Mouse (Mus musculus): ENCODE data around the gene Plcd3. TPM values are rescaled to one million over a fixed set of nuclear protein-coding genes. Genes with fewer than 3 reads are reported as not detected.

The Plcd3 gene
- total RNA-seq (2023), result 1 to 10 TPM in 1 of 2 experiments, under 1 TPM in 1; 0.99 to 2.3 TPM

GRCm38 (mm10) chr11:103101481-103101865 is at the start of gene Plcd3, which contains the start of gene Acbd4:
Gene Plcd3, minus strand, starts transcription at chr11:103101658.
Gene Acbd4, plus strand, starts transcription at chr11:103101682.

GRCm38 (mm10) chr11:103131701-103132575 is 30.5 kb upstream of the Plcd3 start, which contains the start of gene Hexim2:
Gene Hexim2, plus strand, starts transcription at chr11:103132429.

GRCm38 (mm10) chr11:103116008-103116818 is 14.8 kb upstream of the Plcd3 start, which contains the start of gene Hexim1:
Gene Hexim1, plus strand, starts transcription at chr11:103116231.

GRCm38 (mm10) chr11:103028176-103028891 is 73.1 kb downstream of the Plcd3 start, which contains the start of the genes Nmt1 and Dcakd:
Gene Nmt1, plus strand, starts transcription at chr11:103028190.
Gene Dcakd, minus strand, starts transcription at chr11:103028333.

Other genes starting within 250 kb of the Plcd3 start
- 100 to 1,000 TPM; 128 to 132 TPM for gene Eftud2, start 220.7 kb downstream of the Plcd3 start, total RNA-seq (2023)
- gene Ccdc103, start 220.5 kb downstream of the Plcd3 start, total RNA-seq (2023), result not detected
- gene Fam187a, start 216.5 kb downstream of the Plcd3 start, total RNA-seq (2023), result not detected
- not detected for gene Gfap, start 200.7 kb downstream of the Plcd3 start, total RNA-seq (2023)
- gene Kif18b, start 176.5 kb downstream of the Plcd3 start, total RNA-seq (2023), result under 1 TPM; 0.21 to 0.84 TPM
- gene C1ql1, start 155.0 kb downstream of the Plcd3 start, total RNA-seq (2023), result not detected
- gene Nmt1, start 73.5 kb downstream of the Plcd3 start, total RNA-seq (2023), result 10 to 100 TPM; 55.5 to 61.3 TPM
- gene Dcakd, start 73.3 kb downstream of the Plcd3 start, total RNA-seq (2023), result 10 to 100 TPM; 15.0 to 20.2 TPM
- 10 to 100 TPM; 43.2 to 61.9 TPM for gene Acbd4, start within 50 bp of the Plcd3 start, total RNA-seq (2023)
- gene Hexim1, start 14.6 kb upstream of the Plcd3 start, total RNA-seq (2023), result 10 to 100 TPM; 41.6 to 56.4 TPM
- gene Hexim2, start 30.8 kb upstream of the Plcd3 start, total RNA-seq (2023), result 1 to 10 TPM; 4.3 to 4.9 TPM
- 100 to 1,000 TPM; 422 to 442 TPM for gene Fmnl1, start 69.4 kb upstream of the Plcd3 start, total RNA-seq (2023)
- gene 1700023F06Rik, start 106.9 kb upstream of the Plcd3 start, total RNA-seq (2023), result not detected
- gene Spata32, start 116.8 kb upstream of the Plcd3 start, total RNA-seq (2023), result not detected
- gene Map3k14, start 165.8 kb upstream of the Plcd3 start, total RNA-seq (2023), result 10 to 100 TPM; 74.6 to 84.4 TPM